Comparison of ENCODE assay signal across 22 mouse cellular contexts in the genomic region with DNA sequence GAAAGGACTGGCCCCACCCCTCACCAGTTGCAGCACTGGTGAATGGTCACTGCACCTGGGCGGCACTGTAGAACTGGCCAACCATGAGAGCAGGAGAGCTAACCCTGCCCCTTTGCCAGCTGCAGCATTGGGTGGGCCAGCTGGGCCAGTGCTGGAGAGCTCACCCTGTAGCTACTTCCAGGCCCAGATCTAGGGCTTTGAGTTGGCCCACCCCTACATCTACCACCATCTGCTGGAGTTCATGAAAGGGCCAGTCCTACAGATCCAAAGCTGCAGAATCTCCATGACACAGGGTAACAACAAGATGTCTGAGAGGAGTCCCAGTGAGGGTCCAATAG. TPM values are rescaled to one million over a fixed set of nuclear protein-coding genes. Genes with fewer than 3 reads are reported as not detected.
A peak's percentile ranks its signal among the peaks of the same experiment; 100 is the strongest.
DNase-seq lines count a peak whose midpoint lies in the region; ATAC-seq lines count a peak whose summit lies in the region.
"Had no signal": no experiment of that assay in that cellular context is flagged by ENCODE, and none has a peak within 500 bp of the region (broad histone marks: within the 10 kb centered on the region; RNA-seq: fewer than 3 reads in every experiment).

No protein-coding gene starts in this region.

- no peaks in the 10 kb centered on the region for H3K9me3 ChIP-seq in lung, embryonic 15.5 days
- H3K9me3 ChIP-seq in megakaryocyte, embryonic 14.5 days, result no peaks in the 10 kb centered on the region
- H3K9me3 ChIP-seq: neural tube, embryonic 15.5 days had no signal

- H3K4me3 ChIP-seq in lung, embryonic 15.5 days, result no peak overlapping the region
- peak overlapping the region; percentile 82 for H3K4me3 ChIP-seq in megakaryocyte, embryonic 14.5 days (replicated peaks)
- H3K4me3 ChIP-seq: heart, adult 2 months; neural tube, embryonic 15.5 days had no signal

- H3K36me3 ChIP-seq in lung, embryonic 15.5 days, result no peaks in the 10 kb centered on the region
- no peaks in the 10 kb centered on the region for H3K36me3 ChIP-seq in megakaryocyte, embryonic 14.5 days (replicated peaks; ENCODE audit: low read length)
- H3K36me3 ChIP-seq: neural tube, embryonic 15.5 days had no signal

- H3K4me2 ChIP-seq in lung, embryonic 15.5 days, result no peak overlapping the region
- H3K4me2 ChIP-seq: lung, embryonic 14.5 days; neural tube, embryonic 15.5 days had no signal

- no peak overlapping the region for H3K9ac ChIP-seq in lung, embryonic 15.5 days
- H3K9ac ChIP-seq: lung, embryonic 14.5 days; neural tube, embryonic 15.5 days had no signal

- DNase-seq in heart, adult 11 months, result peak; percentile 71
- DNase-seq in heart, adult 9 months (ENCODE audit: low spot score in 2 of 2), result no peak
- DNase-seq in lung, postnatal 25 days (ENCODE audit: low spot score), result no peak
- no peak for DNase-seq in right cerebral cortex, postnatal 36 days (ENCODE audit: low spot score in 2 of 2)
- DNase-seq in right cerebral cortex, adult 2 months (ENCODE audit: low spot score in 2 of 2), result no peak
- DNase-seq: adrenal gland, postnatal 10 days; cerebellum, adult 18-20 months; embryo, embryonic 11 days; heart, adult 2 months; heart, postnatal 10 days; kidney, adult 2 months; layer of hippocampus, postnatal 36 days; left cerebral cortex, postnatal 4 days; lung, embryonic 14.5 days; thymus, postnatal 14 days had no signal

- H3K27me3 ChIP-seq in lung, embryonic 15.5 days, result peaks cover 12% of the 10 kb centered on the region; the same call in 1 of the 2 replicates
- H3K27me3 ChIP-seq in megakaryocyte, embryonic 14.5 days (replicated peaks), result peaks cover 2% of the 10 kb centered on the region
- H3K27me3 ChIP-seq: neural tube, embryonic 15.5 days had no signal

- no peak overlapping the region for H3K27ac ChIP-seq in lung, embryonic 15.5 days
- H3K27ac ChIP-seq: heart, adult 2 months; neural tube, embryonic 15.5 days had no signal

- peak; percentile 23 for ATAC-seq in lung, embryonic 15.5 days (ENCODE audit: borderline replicate concordance, extremely low read depth, low FRiP score, low TSS enrichment)
- peak; percentile 43; the same call in 1 of the 2 replicates for ATAC-seq in monocyte, adult 5-6 weeks (replicated peaks; ENCODE audit: insufficient number of reproducible peaks, low FRiP score, low TSS enrichment, poor library complexity, severe bottlenecking)
- ATAC-seq: hindbrain, embryonic 16.5 days had no signal

- 0 out of 2 replicates have a peak, but pooled peaks cover 3% of the 10 kb centered on the region for H3K4me1 ChIP-seq in lung, embryonic 15.5 days
- peaks cover 16% of the 10 kb centered on the region for H3K4me1 ChIP-seq in megakaryocyte, embryonic 14.5 days
- H3K4me1 ChIP-seq: neural tube, embryonic 15.5 days had no signal

- 100% methylated on average over 1 of the region's 1 CpGs for WGBS in lung, embryonic 15.5 days

RNA-seq across cellular contexts. Expression of gene Lhx9, which starts 25.4 kb away (rescaled TPM):
- polyA plus RNA-seq in lung, embryonic 15.5 days (2015; fragmentation: Nextera tagmentation; extraction: Ambion mirVana), result not detected in 2 replicates
- not detected in 2 replicates for polyA plus RNA-seq in megakaryocyte, embryonic 14.5 days (2012; ENCODE audit: insufficient read depth, low replicate concordance)
- total RNA-seq in monocyte, adult 5-6 weeks (2017), result not detected in 3 replicates
- total RNA-seq: gastrocnemius, adult 18-20 months; heart, adult 2 months had no signal
- polyA plus RNA-seq: heart, adult 2 months; kidney, adult 2 months; large intestine, adult 2 months; lung, embryonic 14.5 days had no signal

RNA-seq across cellular contexts. Expression of gene 2310009B15Rik, which starts 33.7 kb away (rescaled TPM):
- polyA plus RNA-seq in lung, embryonic 15.5 days (2015; fragmentation: Nextera tagmentation; extraction: Ambion mirVana), result 46.1 and 48.9 TPM in 2 replicates
- polyA plus RNA-seq in megakaryocyte, embryonic 14.5 days (2012; ENCODE audit: insufficient read depth, low replicate concordance), result 30.1 and 54.8 TPM in 2 replicates
- 6.2 to 18.6 TPM (median 12.2 TPM) in 3 replicates for total RNA-seq in monocyte, adult 5-6 weeks (2017)
